Mouse (Mus musculus): ENCODE data around the gene Txn2.

Gene Txn2

DNA sequence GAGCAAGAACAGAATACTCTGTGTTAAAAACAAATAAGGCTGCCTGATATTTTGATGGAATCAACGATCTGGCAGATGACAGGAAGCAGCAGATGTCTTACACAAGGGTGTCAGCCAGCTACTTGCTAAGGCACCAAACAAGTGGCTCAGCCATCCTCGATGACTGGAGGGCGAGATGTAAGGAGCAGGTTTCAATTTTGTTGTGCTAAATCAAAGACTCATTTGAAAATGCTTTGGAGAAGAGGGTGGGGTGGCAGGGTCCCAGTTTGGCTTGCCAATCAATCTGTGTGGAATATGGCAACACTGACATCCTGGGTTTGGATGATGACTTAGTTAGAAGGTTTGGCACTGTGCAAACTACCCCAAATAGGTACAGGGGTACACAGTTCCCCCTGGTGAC, 12.8 kb upstream of the Txn2 start:
- Histone ChIP-seq H3K27me3 (ENCODE audit: insufficient read depth, low read length) (no peaks in the 10 kb centered on the region), H3K36me3 (ENCODE audit: insufficient read depth, low read length) (peaks cover 56% of the 10 kb centered on the region), H3K4me3 (replicated peaks; ENCODE audit: low read length) (no peak overlapping the region), H3K4me1 (replicated peaks; ENCODE audit: low read depth, low read length) (no peaks in the 10 kb centered on the region), H3K9me3 (ENCODE audit: low read length) (no peaks in the 10 kb centered on the region)
- no peak for TF ChIP-seq NANOG (IDR thresholded peaks at IDR 0.05; ENCODE audit: borderline replicate concordance, low read length)
- no peak for TF ChIP-seq POU5F1 (IDR thresholded peaks at IDR 0.05; ENCODE audit: borderline replicate concordance, low read length)
- TF ChIP-seq CTCF (conservative IDR thresholded peaks at IDR 0.05; ENCODE audit: low read length), result no peak

DNA sequence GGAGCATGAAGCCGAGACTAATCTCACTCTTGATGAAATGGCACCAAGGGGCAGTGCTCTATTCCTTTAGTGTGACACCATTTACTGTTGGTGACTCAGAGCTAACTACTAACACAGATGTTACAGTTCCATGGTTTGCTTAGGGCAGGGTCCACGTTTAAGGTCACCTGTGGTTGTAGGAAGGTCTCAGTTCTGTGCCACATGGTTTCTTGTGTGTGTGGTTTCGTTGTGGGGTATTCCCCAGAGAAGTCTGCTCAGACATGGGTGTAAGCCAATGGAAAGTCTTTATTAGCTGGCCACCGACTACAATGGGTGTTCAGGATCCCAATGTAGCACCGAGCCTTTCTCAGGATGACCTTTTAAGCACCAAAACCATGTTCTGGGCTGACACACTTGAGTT, 9.7 kb upstream of the Txn2 start:
- Histone ChIP-seq H3K4me3 (replicated peaks; ENCODE audit: low read length) (no peak overlapping the region), H3K27me3 (ENCODE audit: insufficient read depth, low read length) (peaks cover 5% of the 10 kb centered on the region; the same call in 1 of the 2 replicates), H3K4me1 (replicated peaks; ENCODE audit: low read depth, low read length) (peaks cover 10% of the 10 kb centered on the region), H3K9me3 (ENCODE audit: low read length) (no peaks in the 10 kb centered on the region), H3K36me3 (ENCODE audit: insufficient read depth, low read length) (peaks cover 26% of the 10 kb centered on the region)
- TF ChIP-seq NANOG (IDR thresholded peaks at IDR 0.05; ENCODE audit: borderline replicate concordance, low read length) (no peak), POU5F1 (IDR thresholded peaks at IDR 0.05; ENCODE audit: borderline replicate concordance, low read length) (no peak), CTCF (conservative IDR thresholded peaks at IDR 0.05; ENCODE audit: low read length) (no peak)

DNA sequence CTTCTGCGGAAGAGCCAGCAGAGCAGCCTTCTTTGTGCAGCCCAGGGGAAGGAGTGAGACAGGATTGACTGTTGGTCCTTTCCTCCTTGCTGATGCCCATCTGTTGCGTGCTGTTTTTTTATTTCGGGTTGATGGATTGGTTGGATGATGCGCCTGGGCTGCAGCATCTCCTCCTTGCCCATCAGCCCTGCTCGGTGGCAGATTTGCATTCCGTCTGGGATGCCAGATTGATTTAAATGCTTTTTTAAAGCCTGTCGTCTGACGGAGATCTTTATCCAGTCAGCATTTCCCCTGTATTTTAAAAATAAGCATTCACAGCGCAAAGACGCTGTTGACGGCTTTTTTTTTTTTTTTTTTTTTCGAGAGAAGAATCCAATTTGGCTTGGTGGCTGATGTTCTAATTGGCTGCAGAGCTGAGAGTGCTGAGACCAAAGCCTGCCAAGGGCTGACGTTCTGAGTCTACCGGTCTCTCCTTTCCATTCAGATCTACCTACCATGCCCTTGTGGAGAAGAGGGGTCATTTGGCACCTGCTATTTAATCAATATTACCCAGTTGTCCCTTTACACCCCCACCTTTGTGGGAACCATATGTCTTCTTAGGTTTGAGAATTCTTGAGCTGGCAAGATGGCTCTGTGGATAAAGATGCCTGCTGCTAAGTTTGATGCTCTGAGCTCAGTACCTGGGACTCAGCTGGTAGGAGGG, 7.0 kb upstream of the Txn2 start:
- H3K36me3 ChIP-seq (ENCODE audit: insufficient read depth, low read length), result no peaks in the 10 kb centered on the region
- H3K9me3 ChIP-seq (ENCODE audit: low read length), result no peaks in the 10 kb centered on the region
- peaks cover 5% of the 10 kb centered on the region; the same call in 1 of the 2 replicates for H3K27me3 ChIP-seq (ENCODE audit: insufficient read depth, low read length)
- no peak for TF ChIP-seq CTCF (conservative IDR thresholded peaks at IDR 0.05; ENCODE audit: low read length)
- no peak for TF ChIP-seq NANOG (IDR thresholded peaks at IDR 0.05; ENCODE audit: borderline replicate concordance, low read length)
- TF ChIP-seq POU5F1 (IDR thresholded peaks at IDR 0.05; ENCODE audit: borderline replicate concordance, low read length), result no peak
- no peak overlapping the region for H3K4me3 ChIP-seq (replicated peaks; ENCODE audit: low read length)
- H3K4me1 ChIP-seq (replicated peaks; ENCODE audit: low read depth, low read length), result peaks cover 13% of the 10 kb centered on the region

DNA sequence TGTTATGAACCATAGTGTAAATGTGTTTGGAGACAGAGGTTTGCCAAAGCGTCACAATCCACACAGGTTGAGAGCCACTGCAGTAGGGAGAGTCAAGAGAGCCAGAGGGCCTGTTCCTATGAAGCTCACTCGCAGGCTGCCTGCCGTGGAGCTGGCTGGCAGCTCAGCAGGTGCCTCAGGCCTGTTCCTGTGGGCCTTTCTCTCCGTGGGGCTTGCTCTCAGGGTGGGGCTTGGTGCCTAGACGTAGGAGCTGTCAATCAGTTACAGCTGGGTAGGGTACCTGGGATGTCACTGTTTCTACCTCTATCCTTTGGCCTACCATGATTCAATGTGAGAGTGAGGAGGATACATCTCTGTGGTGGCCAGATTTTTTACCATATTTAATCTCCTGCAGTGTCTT, 6.2 kb upstream of the Txn2 start:
- Histone ChIP-seq H3K4me3 (replicated peaks; ENCODE audit: low read length) (no peak overlapping the region), H3K9me3 (ENCODE audit: low read length) (no peaks in the 10 kb centered on the region), H3K27me3 (ENCODE audit: insufficient read depth, low read length) (peaks cover 5% of the 10 kb centered on the region; the same call in 1 of the 2 replicates), H3K36me3 (ENCODE audit: insufficient read depth, low read length) (no peaks in the 10 kb centered on the region), H3K4me1 (replicated peaks; ENCODE audit: low read depth, low read length) (peaks cover 15% of the 10 kb centered on the region)
- TF ChIP-seq NANOG (IDR thresholded peaks at IDR 0.05; ENCODE audit: borderline replicate concordance, low read length) (no peak), CTCF (conservative IDR thresholded peaks at IDR 0.05; ENCODE audit: low read length) (no peak)

DNA sequence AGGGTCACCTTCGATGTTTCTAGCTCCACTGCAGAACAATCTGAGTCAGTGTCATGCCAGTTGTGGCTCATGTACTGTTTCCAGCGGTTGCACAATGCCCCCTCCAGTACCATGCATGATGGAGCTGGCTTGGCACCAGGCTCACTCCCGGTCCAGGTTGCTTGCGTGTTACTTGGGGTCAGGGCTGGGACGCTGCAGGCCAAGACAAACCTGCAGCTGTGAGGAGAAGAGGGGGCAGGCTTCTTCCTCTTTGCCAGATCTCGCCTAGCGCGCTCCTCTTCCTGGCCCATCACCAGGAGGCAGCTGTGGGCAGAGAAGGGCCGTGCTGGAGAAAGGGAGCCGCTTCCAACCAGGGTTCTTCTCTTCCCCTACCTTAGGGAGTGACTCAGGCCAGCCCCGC, 5.5 kb upstream of the Txn2 start:
- H3K4me1 ChIP-seq (replicated peaks; ENCODE audit: low read depth, low read length), result peaks cover 22% of the 10 kb centered on the region

DNA sequence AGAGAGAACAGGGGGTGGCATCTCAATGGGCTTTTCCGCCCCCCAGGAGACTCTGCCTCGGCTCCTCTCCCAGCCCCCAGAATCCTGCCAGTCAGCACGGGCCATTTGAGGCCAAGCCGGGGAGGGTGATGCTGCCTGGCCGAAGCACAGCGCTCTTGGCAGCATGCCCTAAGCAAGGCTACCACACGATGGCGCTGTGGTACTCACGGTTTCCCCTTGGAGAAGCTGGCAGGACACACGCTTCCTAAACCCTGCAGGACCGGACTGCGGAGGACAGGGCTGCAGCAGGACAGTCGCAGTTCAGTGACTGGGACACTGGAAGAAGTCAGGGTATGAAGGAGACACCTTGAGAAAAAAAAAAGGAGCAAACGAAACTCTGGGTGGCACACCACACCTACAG, 5.0 kb upstream of the Txn2 start:
- peaks cover 5% of the 10 kb centered on the region; the same call in 1 of the 2 replicates for H3K27me3 ChIP-seq (ENCODE audit: insufficient read depth, low read length)
- no peak overlapping the region for H3K4me3 ChIP-seq (replicated peaks; ENCODE audit: low read length)
- no peaks in the 10 kb centered on the region for H3K36me3 ChIP-seq (ENCODE audit: insufficient read depth, low read length)
- peaks cover 23% of the 10 kb centered on the region for H3K4me1 ChIP-seq (replicated peaks; ENCODE audit: low read depth, low read length)
- no peaks in the 10 kb centered on the region for H3K9me3 ChIP-seq (ENCODE audit: low read length)
- TF ChIP-seq NANOG (IDR thresholded peaks at IDR 0.05; ENCODE audit: borderline replicate concordance, low read length) (no peak), CTCF (conservative IDR thresholded peaks at IDR 0.05; ENCODE audit: low read length) (peak; percentile 91), POU5F1 (IDR thresholded peaks at IDR 0.05; ENCODE audit: borderline replicate concordance, low read length) (no peak)

More for the DNA sequence above, 5.5 kb upstream of the Txn2 start:
- peaks cover 5% of the 10 kb centered on the region; the same call in 1 of the 2 replicates for H3K27me3 ChIP-seq (ENCODE audit: insufficient read depth, low read length)
- no peak overlapping the region for H3K4me3 ChIP-seq (replicated peaks; ENCODE audit: low read length)
- H3K9me3 ChIP-seq (ENCODE audit: low read length), result no peaks in the 10 kb centered on the region
- no peak for TF ChIP-seq NANOG (IDR thresholded peaks at IDR 0.05; ENCODE audit: borderline replicate concordance, low read length)
- TF ChIP-seq POU5F1 (IDR thresholded peaks at IDR 0.05; ENCODE audit: borderline replicate concordance, low read length), result no peak
- TF ChIP-seq CTCF (conservative IDR thresholded peaks at IDR 0.05; ENCODE audit: low read length), result no peak
- H3K36me3 ChIP-seq (ENCODE audit: insufficient read depth, low read length), result no peaks in the 10 kb centered on the region

DNA sequence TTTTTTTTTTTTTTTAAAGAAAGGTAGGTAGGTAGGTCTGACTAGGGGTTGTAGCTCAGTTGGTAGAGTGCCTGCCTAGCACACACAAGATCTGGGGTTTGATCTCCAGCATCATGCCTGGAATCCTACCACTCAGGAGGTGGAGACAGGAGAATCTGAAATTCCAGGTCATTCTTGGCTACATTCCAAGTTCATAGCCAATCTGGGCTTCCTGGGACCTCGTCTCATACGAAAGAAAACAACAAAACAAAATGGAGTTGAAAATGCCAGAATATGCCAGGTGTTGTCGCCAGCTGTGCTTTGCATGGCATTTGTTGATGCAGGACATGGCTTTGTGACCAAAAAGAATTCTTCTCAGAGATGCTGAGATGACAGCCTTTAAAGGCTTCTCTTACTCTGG, 4.4 kb upstream of the Txn2 start:
- no peak for TF ChIP-seq CTCF (conservative IDR thresholded peaks at IDR 0.05; ENCODE audit: low read length)
- no peak for TF ChIP-seq NANOG (IDR thresholded peaks at IDR 0.05; ENCODE audit: borderline replicate concordance, low read length)
- TF ChIP-seq POU5F1 (IDR thresholded peaks at IDR 0.05; ENCODE audit: borderline replicate concordance, low read length), result no peak
- no peaks in the 10 kb centered on the region for H3K36me3 ChIP-seq (ENCODE audit: insufficient read depth, low read length)
- peaks cover 5% of the 10 kb centered on the region; the same call in 1 of the 2 replicates for H3K27me3 ChIP-seq (ENCODE audit: insufficient read depth, low read length)
- H3K4me1 ChIP-seq (replicated peaks; ENCODE audit: low read depth, low read length), result peaks cover 23% of the 10 kb centered on the region
- no peak overlapping the region for H3K4me3 ChIP-seq (replicated peaks; ENCODE audit: low read length)
- no peaks in the 10 kb centered on the region for H3K9me3 ChIP-seq (ENCODE audit: low read length)

DNA sequence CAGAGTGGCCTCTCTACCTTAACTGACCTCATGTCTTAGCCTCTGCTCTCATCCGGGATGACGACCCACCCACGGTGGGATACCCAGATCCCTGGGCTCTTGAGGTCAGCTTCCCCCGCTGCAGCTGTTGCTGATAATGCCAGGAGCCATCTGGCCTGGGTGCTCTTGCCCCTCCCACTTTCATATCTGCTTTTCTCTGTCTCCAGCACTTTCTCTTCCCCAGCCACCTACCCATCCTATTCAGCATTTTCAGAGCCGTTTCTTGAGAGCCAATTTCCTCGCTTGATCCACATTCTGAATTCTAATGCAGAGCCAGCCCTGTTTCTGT, 2.8 kb upstream of the Txn2 start:
- Histone ChIP-seq H3K27me3 (ENCODE audit: insufficient read depth, low read length) (peaks cover 5% of the 10 kb centered on the region; the same call in 1 of the 2 replicates), H3K4me3 (replicated peaks; ENCODE audit: low read length) (no peak overlapping the region), H3K4me1 (replicated peaks; ENCODE audit: low read depth, low read length) (peaks cover 38% of the 10 kb centered on the region), H3K9me3 (ENCODE audit: low read length) (no peaks in the 10 kb centered on the region), H3K36me3 (ENCODE audit: insufficient read depth, low read length) (peaks cover 12% of the 10 kb centered on the region)
- TF ChIP-seq POU5F1 (IDR thresholded peaks at IDR 0.05; ENCODE audit: borderline replicate concordance, low read length) (no peak), CTCF (conservative IDR thresholded peaks at IDR 0.05; ENCODE audit: low read length) (no peak), NANOG (IDR thresholded peaks at IDR 0.05; ENCODE audit: borderline replicate concordance, low read length) (no peak)
